Mouse (Mus musculus): ENCODE results near the gene Ncs1.

Ncs1 gene

GRCm38 (mm10) chr2:31278483-31278882 is 32.9 kb downstream of the Ncs1 start:
- no peak for DNase-seq (ENCODE audit: low spot score in 2 of 2)

- DNase-seq (ENCODE audit: low spot score in 2 of 2): no peak
Observed at GRCm38 (mm10) chr2:31281138-31281537, 35.5 kb downstream of the Ncs1 start.

GRCm38 (mm10) chr2:31282266-31282665 is 36.6 kb downstream of the Ncs1 start:
- no peak for DNase-seq (ENCODE audit: low spot score in 2 of 2)

DNA sequence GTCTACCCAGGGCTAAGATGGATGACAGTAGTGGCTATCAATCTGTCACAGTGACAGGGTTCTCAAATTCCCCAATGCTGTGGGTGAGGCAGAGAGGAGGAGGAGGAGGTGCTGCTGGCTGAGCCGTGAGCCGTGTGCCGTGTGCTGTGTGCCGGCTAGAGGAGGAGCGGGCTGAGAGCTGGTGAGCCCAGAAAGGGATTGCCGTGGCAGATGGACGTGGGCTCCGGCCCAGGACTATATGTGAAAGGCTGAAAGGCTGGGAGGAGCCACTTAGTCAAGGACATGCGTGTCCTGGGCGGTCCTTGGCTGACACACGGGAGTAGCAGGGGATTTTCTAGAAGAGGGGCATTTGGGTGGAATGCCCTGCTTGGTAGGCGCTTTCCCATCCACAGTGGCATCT is 37.3 kb downstream of the Ncs1 start:
- no peak for DNase-seq (ENCODE audit: low spot score in 2 of 2)

DNA sequence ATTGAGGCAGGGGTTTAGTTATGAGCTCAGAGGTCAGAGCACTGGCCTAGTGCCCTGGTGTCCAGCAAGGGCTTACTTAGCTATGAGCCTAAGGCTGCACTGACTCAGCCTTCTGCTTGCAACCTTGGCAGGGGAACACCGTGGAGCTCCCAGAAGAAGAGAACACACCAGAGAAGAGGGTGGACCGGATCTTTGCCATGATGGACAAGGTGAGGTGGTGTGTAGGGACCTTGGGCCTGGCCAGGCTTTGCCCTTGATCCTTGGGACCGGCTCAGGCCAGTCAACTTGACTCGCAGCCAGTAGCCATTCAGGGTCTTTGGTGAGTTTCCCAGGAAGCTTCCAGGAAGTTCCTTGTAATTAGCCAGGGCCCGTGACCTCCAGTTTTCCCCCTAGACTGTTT is 38.9 kb downstream of the Ncs1 start:
- DNase-seq (ENCODE audit: low spot score in 2 of 2): no peak

- peak; percentile 38 to 54 for DNase-seq (ENCODE audit: low spot score in 2 of 2)
Observed at GRCm38 (mm10) chr2:31291421-31291820, 45.8 kb downstream of the Ncs1 start.

DNA sequence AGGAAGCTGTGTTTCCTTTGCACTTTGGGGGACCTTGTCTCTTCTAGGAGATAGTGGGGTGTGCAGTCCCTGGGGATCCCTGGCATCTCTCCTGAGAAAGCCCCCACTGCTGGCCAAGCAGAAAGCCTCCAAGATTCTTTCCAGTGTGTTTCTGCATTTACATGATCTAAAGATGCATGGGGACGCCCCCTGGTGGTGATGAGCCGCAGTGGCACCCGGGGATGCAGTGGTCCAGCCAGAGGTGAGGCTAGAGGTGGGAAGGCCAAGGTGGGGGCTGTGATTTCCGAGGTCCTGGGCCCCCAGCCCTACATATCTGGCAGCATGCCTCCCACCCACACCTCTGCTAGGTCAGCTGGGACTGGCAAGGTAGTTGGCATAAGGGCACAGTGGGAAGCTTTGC is 49.4 kb downstream of the Ncs1 start:
- peak; percentile 69 to 78 for DNase-seq (ENCODE audit: low spot score in 2 of 2)

DNA sequence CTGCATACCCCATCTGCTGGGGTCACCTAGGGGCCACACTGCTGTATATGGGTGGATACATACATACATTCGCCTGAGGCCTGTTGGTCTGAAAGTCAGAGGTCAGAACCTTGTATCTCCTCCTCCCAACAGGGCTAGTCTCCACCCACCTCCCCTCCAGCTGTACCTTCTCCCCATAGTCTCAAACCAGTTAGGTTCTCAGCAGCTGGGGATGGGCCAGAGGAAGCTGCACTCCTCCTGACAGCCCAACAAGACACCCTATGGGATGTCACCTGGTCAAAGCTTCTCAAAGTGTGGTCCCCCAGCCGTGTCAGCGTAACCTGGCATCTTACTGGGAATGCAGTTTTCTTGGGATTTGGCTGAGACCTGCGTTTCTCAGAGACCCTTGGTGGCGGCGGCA is 50.8 kb downstream of the Ncs1 start:
- no peak for DNase-seq (ENCODE audit: low spot score in 2 of 2)

DNA sequence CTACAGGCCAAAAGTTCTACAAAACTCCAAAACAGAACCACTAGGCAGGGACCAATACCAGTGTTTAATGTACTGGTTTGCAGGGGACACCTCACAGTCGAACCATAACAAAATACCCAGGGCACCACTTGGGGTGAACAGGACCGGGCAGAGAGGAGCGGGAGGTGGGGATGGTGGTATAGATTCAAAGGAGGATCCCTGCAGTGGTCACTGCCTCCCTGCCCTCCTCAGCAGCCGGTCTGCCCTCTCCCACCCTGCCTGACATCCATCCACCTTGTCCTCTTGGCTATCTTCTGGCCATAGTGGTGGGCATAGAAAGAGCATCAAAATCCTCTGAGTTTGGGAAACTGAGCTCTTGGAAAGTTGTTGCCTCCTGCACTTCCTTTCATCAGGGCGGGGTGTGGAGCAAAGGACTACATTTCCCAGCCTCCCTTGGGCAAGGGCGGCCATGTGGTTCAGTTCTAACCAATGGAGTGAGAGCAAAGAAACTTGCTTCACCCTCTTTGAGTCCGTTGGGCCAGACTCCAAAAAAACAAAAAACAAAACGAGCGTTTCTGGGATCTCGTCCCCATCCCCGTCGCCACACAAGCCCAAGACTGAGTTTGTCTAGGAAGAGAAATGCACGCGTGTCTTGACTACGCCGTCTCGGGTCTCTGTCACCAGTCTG is 52.1 kb downstream of the Ncs1 start:
- peak in 1 of 2 experiments; percentile 16 for DNase-seq (ENCODE audit: low spot score in 2 of 2)

DNA sequence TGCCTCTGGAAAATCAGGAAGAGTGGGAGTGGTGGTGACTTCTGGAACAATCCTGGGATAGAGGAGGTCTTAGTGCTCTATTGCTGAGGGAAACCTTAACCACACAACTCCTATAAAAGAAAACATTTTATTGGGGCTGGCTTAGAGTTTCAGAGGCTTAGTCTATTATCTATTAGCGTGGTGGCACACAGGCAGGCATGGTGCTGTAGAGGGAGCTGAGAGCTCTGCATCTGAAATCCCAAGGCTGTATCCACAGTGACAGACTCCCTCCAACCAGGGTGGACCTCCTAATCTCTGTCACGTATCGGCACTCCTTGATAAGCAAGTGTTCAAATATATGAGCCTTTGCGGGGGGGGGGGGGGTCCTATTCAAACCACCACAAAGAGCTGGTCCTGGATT is 53.2 kb downstream of the Ncs1 start:
- DNase-seq (ENCODE audit: low spot score in 2 of 2): no peak

- DNase-seq (ENCODE audit: low spot score in 2 of 2): peak in 1 of 2 experiments; percentile 31
Observed at GRCm38 (mm10) chr2:31299266-31299665, 53.6 kb downstream of the Ncs1 start.

- no peak for DNase-seq (ENCODE audit: low spot score in 2 of 2)
Observed at GRCm38 (mm10) chr2:31299996-31300395, 54.4 kb downstream of the Ncs1 start.

DNA sequence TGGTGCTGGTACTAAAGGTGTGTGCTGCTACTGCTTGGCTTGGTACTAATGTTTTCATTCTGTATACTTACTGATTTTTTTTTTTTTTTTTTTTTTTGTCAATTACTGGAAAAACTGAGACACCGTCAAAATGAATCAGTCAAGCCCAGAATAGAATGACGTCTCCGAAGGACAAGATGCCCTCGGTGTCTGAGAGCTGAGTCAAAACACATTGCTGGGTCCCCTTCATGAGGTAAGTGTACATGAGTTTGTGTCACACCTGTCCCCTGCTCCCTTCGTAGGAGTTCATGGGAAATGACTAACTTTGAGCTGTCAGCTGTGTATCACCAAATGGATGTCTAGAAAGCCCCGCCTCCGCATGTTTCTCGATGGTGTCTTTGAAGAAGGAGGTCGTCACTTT is 57.6 kb downstream of the Ncs1 start:
- DNase-seq (ENCODE audit: low spot score in 2 of 2): no peak

DNA sequence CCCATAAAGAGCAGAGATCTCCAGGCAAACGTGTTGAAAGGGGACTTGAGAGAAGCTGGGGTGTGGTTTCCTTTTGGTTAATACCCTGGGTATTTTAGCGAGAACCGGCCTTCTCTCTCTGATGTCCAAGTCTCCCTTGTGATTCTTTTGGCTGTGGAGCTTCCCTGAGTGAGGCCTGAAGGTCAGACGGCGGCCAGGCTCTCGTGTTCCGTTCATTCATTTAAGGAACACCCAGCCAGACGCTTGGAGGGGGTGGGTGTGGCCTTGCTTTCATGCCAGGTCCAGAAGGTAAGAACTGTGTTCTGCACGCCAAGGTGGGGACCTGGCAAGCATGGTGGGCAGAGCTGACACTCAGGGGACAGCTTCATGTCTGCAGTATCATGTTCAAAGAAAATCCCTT is 58.6 kb downstream of the Ncs1 start:
- no peak for DNase-seq (ENCODE audit: low spot score in 2 of 2)

GRCm38 (mm10) chr2:31304801-31305665 is 59.4 kb downstream of the Ncs1 start:
- no peak for DNase-seq (ENCODE audit: low spot score in 2 of 2)

- DNase-seq (ENCODE audit: low spot score in 2 of 2): peak in 1 of 2 experiments; percentile 39
Observed at GRCm38 (mm10) chr2:31305684-31306083, 60.1 kb downstream of the Ncs1 start.

GRCm38 (mm10) chr2:31308257-31308656 is 62.6 kb downstream of the Ncs1 start:
- DNase-seq (ENCODE audit: low spot score in 2 of 2): no peak

DNA sequence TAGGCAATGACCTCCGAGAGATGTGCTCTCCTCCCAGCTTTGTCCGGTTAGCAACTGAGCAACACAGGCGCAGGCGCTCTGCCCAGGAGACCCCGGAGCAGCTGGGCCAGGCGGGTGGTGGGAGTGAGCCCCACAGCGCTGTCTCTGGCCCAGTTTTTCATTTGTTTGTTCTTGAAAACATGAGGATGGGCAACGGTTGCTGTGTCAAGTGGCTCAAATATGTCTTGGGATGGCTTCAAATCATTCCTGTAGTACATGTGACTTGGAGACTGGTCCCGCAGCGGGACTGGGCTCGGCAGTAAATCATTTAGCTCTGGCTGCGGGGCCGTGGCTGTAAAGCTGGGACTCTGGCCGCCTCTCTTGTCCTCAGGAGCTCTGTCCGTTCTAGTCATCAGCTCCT is 63.9 kb downstream of the Ncs1 start:
- DNase-seq (ENCODE audit: low spot score in 2 of 2): no peak

DNA sequence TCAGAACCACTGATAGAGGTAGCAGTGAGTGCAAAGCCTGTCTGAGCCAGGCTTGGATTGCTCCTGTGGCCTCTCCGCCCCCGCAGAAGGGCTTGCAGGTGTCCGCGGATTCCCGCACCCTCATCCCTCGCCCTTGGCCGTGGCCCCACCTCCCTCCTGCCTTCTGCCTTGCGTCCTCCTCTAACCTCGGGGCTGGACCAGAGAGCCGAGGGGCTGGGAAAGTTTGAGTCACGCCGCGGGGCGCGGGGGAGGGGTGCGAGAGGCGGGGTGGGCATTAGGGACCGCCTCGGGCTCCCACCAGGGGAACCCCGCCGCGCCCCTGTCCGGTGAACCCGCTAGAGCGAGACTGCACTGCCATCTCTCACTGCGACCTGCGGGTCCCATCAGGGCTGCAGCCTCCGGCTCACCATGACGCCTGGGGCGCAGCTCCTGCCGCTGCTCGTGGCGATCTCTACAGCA is 68.4 kb downstream of the Ncs1 start, which contains the start of gene Hmcn2:
Gene Hmcn2, plus strand, starts transcription at position 409 of the 459 bp plus-strand sequence.
- DNase-seq (ENCODE audit: low spot score in 2 of 2): no peak

- no peak for DNase-seq (ENCODE audit: low spot score in 2 of 2)
Observed at GRCm38 (mm10) chr2:31318162-31318561, 72.5 kb downstream of the Ncs1 start.

DNA sequence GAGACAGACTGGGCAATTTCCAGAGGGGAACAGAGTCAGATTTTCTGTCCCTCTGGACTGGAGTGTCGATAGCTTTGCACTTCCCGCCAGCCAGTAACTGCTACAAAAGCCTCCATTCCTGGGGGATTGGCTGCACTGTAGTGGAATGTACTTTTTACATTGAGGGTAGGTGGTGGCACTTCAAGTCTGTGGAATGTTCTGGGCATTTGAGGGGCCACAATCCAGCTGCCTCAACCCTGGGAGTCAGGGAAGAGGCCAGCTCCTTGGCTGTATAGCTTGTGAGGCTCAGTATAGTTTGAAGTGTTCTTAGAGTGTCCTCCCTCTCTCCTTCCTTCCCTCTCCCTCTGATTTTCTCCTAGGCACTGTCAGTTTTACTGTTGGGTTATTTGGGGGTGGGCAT is 73.6 kb downstream of the Ncs1 start:
- DNase-seq (ENCODE audit: low spot score in 2 of 2): no peak

GRCm38 (mm10) chr2:31327186-31327585 is 81.6 kb downstream of the Ncs1 start:
- no peak for DNase-seq (ENCODE audit: low spot score in 2 of 2)

DNA sequence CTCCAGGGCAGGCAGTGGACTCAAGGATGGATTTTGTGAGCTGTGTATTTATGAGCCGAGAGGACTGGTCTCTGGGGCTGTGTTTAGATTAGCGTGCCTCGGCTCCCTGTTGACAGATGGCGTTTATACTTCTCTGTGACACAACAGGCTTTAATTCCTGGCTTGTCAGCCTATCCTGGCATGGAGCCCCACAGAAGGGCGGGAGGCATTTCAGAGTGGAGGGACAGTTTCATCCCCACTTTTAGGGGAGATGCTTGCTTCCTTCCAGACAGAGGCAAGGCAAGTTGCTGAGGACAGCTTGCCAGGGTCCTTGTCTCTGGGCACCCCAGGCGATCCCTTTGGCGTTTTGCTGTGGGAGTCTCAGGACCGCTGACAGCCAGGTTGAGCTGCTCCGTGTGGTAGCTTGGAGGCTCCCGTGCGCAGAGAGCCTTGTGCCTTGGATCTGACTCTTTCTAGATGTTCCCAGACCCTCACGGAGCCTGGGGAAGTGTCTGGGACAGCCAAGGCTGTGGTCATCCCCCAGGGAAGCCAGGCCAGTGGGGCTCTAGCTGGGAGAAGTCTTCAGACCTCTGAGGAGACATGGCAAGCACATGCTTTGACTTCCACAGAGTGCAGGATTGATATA is 92.2 kb downstream of the Ncs1 start:
- no peak for DNase-seq (ENCODE audit: low spot score in 2 of 2)

All from natural killer cell, adult 2 months (primary cell).